In genomic region chr16:91729066-91729482, GRCm38 (mm10) we compare ENCODE assay signal across 7 mouse cellular contexts. TPM values are rescaled to one million over a fixed set of nuclear protein-coding genes. Genes with fewer than 3 reads are reported as not detected.
A peak's percentile ranks its signal among the peaks of the same experiment; 100 is the strongest.
DNase-seq lines count a peak whose midpoint lies in the region; ATAC-seq lines count a peak whose summit lies in the region.

Gene Itsn1, plus strand, starts transcription at chr16:91729281.

- H3K36me3 ChIP-seq in embryonic facial prominence, embryonic 13.5 days: 0 out of 2 replicates have a peak, but pooled peaks cover 14% of the 10 kb centered on the region
- H3K36me3 ChIP-seq in limb, embryonic 13.5 days: 0 out of 2 replicates have a peak, but pooled peaks cover 6% of the 10 kb centered on the region
- H3K36me3 ChIP-seq in midbrain, embryonic 16.5 days (ENCODE audit: control insufficient read depth, insufficient read depth, low read length): no peaks in the 10 kb centered on the region

- peak within 1 kb of the TSS; percentile 90 for H3K4me3 ChIP-seq in embryonic facial prominence, embryonic 13.5 days
- peak within 1 kb of the TSS; percentile 91 for H3K4me3 ChIP-seq in limb, embryonic 13.5 days
- H3K4me3 ChIP-seq in midbrain, embryonic 16.5 days (ENCODE audit: low read depth, low read length): peak within 1 kb of the TSS; percentile 86

- WGBS in embryonic facial prominence, embryonic 13.5 days: under 1% methylated on average over 20 of the region's 33 CpGs
- under 1% methylated on average over 31 of the region's 33 CpGs for WGBS in limb, embryonic 13.5 days
- WGBS in midbrain, embryonic 16.5 days: under 1% methylated on average over 33 of the region's 33 CpGs

- H3K4me2 ChIP-seq in embryonic facial prominence, embryonic 13.5 days: peak within 1 kb of the TSS; percentile 75
- peak within 1 kb of the TSS; percentile 83 for H3K4me2 ChIP-seq in limb, embryonic 13.5 days (replicated peaks)
- H3K4me2 ChIP-seq in midbrain, embryonic 16.5 days (ENCODE audit: low read length): peak within 1 kb of the TSS; percentile 88

- H3K9me3 ChIP-seq in embryonic facial prominence, embryonic 13.5 days: no peaks in the 10 kb centered on the region
- no peaks in the 10 kb centered on the region for H3K9me3 ChIP-seq in limb, embryonic 13.5 days
- no peaks in the 10 kb centered on the region for H3K9me3 ChIP-seq in midbrain, embryonic 16.5 days (replicated peaks; ENCODE audit: control insufficient read depth, low read length, poor library complexity, severe bottlenecking)

- H3K9ac ChIP-seq in embryonic facial prominence, embryonic 13.5 days: peak within 1 kb of the TSS; percentile 92
- peak within 1 kb of the TSS; percentile 94 for H3K9ac ChIP-seq in limb, embryonic 13.5 days
- H3K9ac ChIP-seq in midbrain, embryonic 16.5 days (ENCODE audit: low read depth, low read length): peak within 1 kb of the TSS; percentile 95

- H3K4me1 ChIP-seq in embryonic facial prominence, embryonic 13.5 days: peaks cover 30% of the 10 kb centered on the region
- H3K4me1 ChIP-seq in limb, embryonic 13.5 days: peaks cover 37% of the 10 kb centered on the region
- peaks cover 28% of the 10 kb centered on the region for H3K4me1 ChIP-seq in midbrain, embryonic 16.5 days (ENCODE audit: control insufficient read depth, insufficient read depth, low read length)

- H3K27me3 ChIP-seq in embryonic facial prominence, embryonic 13.5 days: no peaks in the 10 kb centered on the region
- H3K27me3 ChIP-seq in limb, embryonic 13.5 days: no peaks in the 10 kb centered on the region
- no peaks in the 10 kb centered on the region for H3K27me3 ChIP-seq in midbrain, embryonic 16.5 days (ENCODE audit: control insufficient read depth, insufficient read depth, low read depth, low read length)

- DNase-seq in adrenal gland, postnatal 36 days: peak; percentile 99
- DNase-seq in heart, adult 18-20 months: peak; percentile 98 to 99
- peak; percentile 98 to 99 for DNase-seq in kidney, adult 8-10 months
- DNase-seq in spleen, postnatal 10 days (ENCODE audit: low spot score in 2 of 2): peak; percentile 94 to 97

- ATAC-seq in embryonic facial prominence, embryonic 13.5 days (ENCODE audit: insufficient number of reproducible peaks, insufficient read depth, low FRiP score, low TSS enrichment, low read depth): peak; percentile 93
- peak; percentile 95 for ATAC-seq in limb, embryonic 13.5 days (ENCODE audit: low FRiP score, low read depth)
- ATAC-seq in midbrain, embryonic 16.5 days: peak; percentile 95

- peak within 1 kb of the TSS; percentile 93 for H3K27ac ChIP-seq in embryonic facial prominence, embryonic 13.5 days
- H3K27ac ChIP-seq in limb, embryonic 13.5 days: peak within 1 kb of the TSS; percentile 90
- H3K27ac ChIP-seq in midbrain, embryonic 16.5 days (ENCODE audit: low read length): peak within 1 kb of the TSS; percentile 98

RNA-seq across cellular contexts. Expression of gene Itsn1, which starts in this region (rescaled TPM):
- 10 to 100 TPM; 33.6 to 49.3 TPM for total RNA-seq in adrenal gland, postnatal 36 days (2021)
- polyA plus RNA-seq in embryonic facial prominence, embryonic 13.5 days (2015; fragmentation: Nextera tagmentation; extraction: Ambion mirVana): 29.6 and 30.4 TPM in 2 replicates
- 10 to 100 TPM; 50.2 to 53.6 TPM for total RNA-seq in heart, adult 18-20 months (2021)
- polyA plus RNA-seq in limb, embryonic 13.5 days (2015; fragmentation: Nextera tagmentation; extraction: Ambion mirVana): 27.4 and 27.7 TPM in 2 replicates
- 60.7 and 63.5 TPM in 2 replicates for polyA plus RNA-seq in midbrain, embryonic 16.5 days (2015; fragmentation: Nextera tagmentation; extraction: Ambion mirVana)

Comparison
In these comparisons a context has a peak if more than half of its experiments do, and no peak if none do; other contexts are left out.
1. Peak in every context shown above with its lines: DNase-seq, ATAC-seq, H3K4me3 ChIP-seq and H3K27ac ChIP-seq.